10 mouse cellular contexts compared by ENCODE assay signal in the genomic region with DNA sequence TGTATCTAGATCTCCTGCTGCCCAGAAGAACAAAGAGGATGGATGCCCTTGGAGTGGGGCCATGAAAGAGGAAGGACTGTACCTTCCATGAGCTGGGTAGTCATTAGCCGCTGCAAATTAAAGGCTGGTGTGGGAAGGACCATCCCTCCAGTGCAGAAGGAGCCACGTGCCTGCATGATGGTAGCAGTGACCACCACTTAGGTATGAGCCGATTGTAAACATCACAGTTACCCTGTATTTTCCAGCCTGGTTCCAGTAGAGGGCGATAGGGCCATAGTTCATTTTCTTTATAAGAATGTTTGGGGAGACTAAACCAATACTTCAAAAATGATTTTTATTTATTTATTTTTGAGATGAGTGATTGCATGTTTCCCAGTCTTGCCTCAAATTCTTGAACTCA. TPM values are rescaled to one million over a fixed set of nuclear protein-coding genes. Genes with fewer than 3 reads are reported as not detected.
DNase-seq lines count a peak whose midpoint lies in the region; ATAC-seq and TF ChIP-seq lines count a peak whose summit lies in the region.
"Had no signal": no experiment of that assay in that cellular context is flagged by ENCODE, and none has a peak within 500 bp of the region (broad histone marks: within the 10 kb centered on the region; RNA-seq: fewer than 3 reads in every experiment).

No protein-coding gene starts in this region.

- TF ChIP-seq POLR2A in lung, adult 2 months (IDR thresholded peaks at IDR 0.05; ENCODE audit: borderline replicate concordance, extremely low read depth, low read depth, low read length), result no peak
- TF ChIP-seq POLR2A in MEL (IDR thresholded peaks at IDR 0.05; ENCODE audit: control insufficient read depth in 1 of 2, insufficient read depth in 1 of 2, low read depth in 1 of 2, low read length in 2 of 2, poor library complexity in 1 of 2), result no peak

- no peak for TF ChIP-seq RAD21 in MEL (IDR thresholded peaks at IDR 0.05; ENCODE audit: low read depth, low read length)

- H3K79me2 ChIP-seq in MEL (ENCODE audit: control insufficient read depth, insufficient read depth, low read length, poor library complexity), result no peaks in the 10 kb centered on the region

- H3K36me3 ChIP-seq in MEL (ENCODE audit: control insufficient read depth in 1 of 2, insufficient read depth in 2 of 2, low read length in 2 of 2), result peaks cover 0 to 3% of the 10 kb centered on the region in 2 experiments; a peak in 2 of 4 replicates
- H3K36me3 ChIP-seq in midbrain, postnatal 0 days (ENCODE audit: insufficient read depth, low read length), result peaks cover 15% of the 10 kb centered on the region

- ATAC-seq in midbrain, postnatal 0 days (ENCODE audit: low FRiP score), result peak; percentile 50; the same call in 1 of the 2 replicates
- ATAC-seq in inflammation-experienced regulatory T-cells, adult 6 months, result no peak
- no peak for ATAC-seq in erythroid progenitor cell, adult 5-6 weeks (replicated peaks; ENCODE audit: low FRiP score, poor library complexity, severe bottlenecking)

- peak; percentile 18; the same call in 1 of the 2 replicates for TF ChIP-seq CTCF in lung, adult 2 months (IDR thresholded peaks at IDR 0.05; ENCODE audit: insufficient read depth, low read length)
- peak; percentile 2 to 42 (median 28); a peak in 4 of 6 replicates for TF ChIP-seq CTCF in MEL (IDR thresholded peaks at IDR 0.05 in 2 of 3, conservative IDR thresholded peaks at IDR 0.05 in 1 of 3; ENCODE audit: control insufficient read depth in 1 of 3, insufficient read depth in 1 of 3, low read depth in 2 of 3, low read length in 3 of 3, poor library complexity in 1 of 3, severe bottlenecking in 1 of 3)
- peak; percentile 79 for TF ChIP-seq CTCF in midbrain, postnatal 0 days (IDR thresholded peaks at IDR 0.05)

- H3K27ac ChIP-seq in MEL (ENCODE audit: control insufficient read depth, low read depth, low read length), result no peak overlapping the region
- no peak overlapping the region for H3K27ac ChIP-seq in midbrain, postnatal 0 days (ENCODE audit: low read depth, low read length)

- H3K4me3 ChIP-seq in lung, adult 2 months (replicated peaks; ENCODE audit: extremely low read depth, low read depth, low read length), result no peak overlapping the region
- H3K4me3 ChIP-seq in MEL (ENCODE audit: control insufficient read depth in 1 of 2, insufficient read depth in 1 of 2, low read depth in 2 of 2, low read length in 2 of 2), result no peak overlapping the region
- H3K4me3 ChIP-seq in midbrain, postnatal 0 days (ENCODE audit: low read depth, low read length), result no peak overlapping the region
- H3K4me3 ChIP-seq: myocyte had no signal

- H3K27me3 ChIP-seq in MEL (ENCODE audit: control insufficient read depth in 1 of 2, insufficient read depth in 2 of 2, low read length in 2 of 2), result no peaks in the 10 kb centered on the region
- H3K27me3 ChIP-seq in midbrain, postnatal 0 days (ENCODE audit: insufficient read depth, low read length), result no peaks in the 10 kb centered on the region

- no peak for TF ChIP-seq EP300 in MEL (IDR thresholded peaks at IDR 0.05; ENCODE audit: low read depth in 1 of 2, low read length in 2 of 2)

- no peak overlapping the region for H3K9ac ChIP-seq in MEL (ENCODE audit: control insufficient read depth, low read depth, low read length, poor library complexity, severe bottlenecking)
- H3K9ac ChIP-seq in midbrain, postnatal 0 days (replicated peaks; ENCODE audit: low read length, poor library complexity, severe bottlenecking), result no peak overlapping the region

- 44% methylated on average over 4 of the region's 4 CpGs for WGBS in lung, adult 2 months
- WGBS in midbrain, postnatal 0 days, result 23% methylated on average over 4 of the region's 4 CpGs

- no peaks in the 10 kb centered on the region for H3K4me1 ChIP-seq in lung, adult 2 months (ENCODE audit: control insufficient read depth, insufficient read depth, low read length)
- no peaks in the 10 kb centered on the region for H3K4me1 ChIP-seq in MEL (ENCODE audit: control insufficient read depth in 1 of 2, insufficient read depth in 2 of 2, low read length in 2 of 2)
- no peaks in the 10 kb centered on the region for H3K4me1 ChIP-seq in midbrain, postnatal 0 days (ENCODE audit: insufficient read depth, low read length)

- H3K4me2 ChIP-seq in midbrain, postnatal 0 days (ENCODE audit: low read depth, low read length, poor library complexity, severe bottlenecking), result no peak overlapping the region

- H3K9me3 ChIP-seq in MEL (replicated peaks; ENCODE audit: insufficient read depth, low read length), result no peaks in the 10 kb centered on the region
- H3K9me3 ChIP-seq in midbrain, postnatal 0 days (ENCODE audit: low read length), result no peaks in the 10 kb centered on the region

- DNase-seq in lung, adult 2 months, result no peak
- no peak for DNase-seq in lung, adult 18-20 months
- DNase-seq in MEL (ENCODE audit: low read depth, low spot score), result peak; percentile 24
- DNase-seq in embryo, embryonic 10.5 days (ENCODE audit: low spot score), result peak; percentile 59
- peak; percentile 72 for DNase-seq in midbrain, postnatal 0 days (ENCODE audit: low spot score)
- DNase-seq in left cerebral cortex, adult 9 months (ENCODE audit: low spot score in 2 of 2), result no peak
- DNase-seq: cerebellum, adult 8-10 months had no signal

TF ChIP-seq in MEL, 35 proteins besides CTCF, POLR2A, EP300 and RAD21:
- no peak for TF ChIP-seq USF1 (IDR thresholded peaks at IDR 0.05; ENCODE audit: low read depth, low read length)
- no peak for TF ChIP-seq ZMIZ1 (IDR thresholded peaks at IDR 0.05; ENCODE audit: low read depth, low read length)
- no peak for TF ChIP-seq MAX (IDR thresholded peaks at IDR 0.05; ENCODE audit: low read length)
- TF ChIP-seq USF2 (IDR thresholded peaks at IDR 0.05; ENCODE audit: borderline replicate concordance in 1 of 2, insufficient read depth in 1 of 2, low read depth in 1 of 2, low read length in 2 of 2), result no peak
- no peak for TF ChIP-seq GATA1 (IDR thresholded peaks at IDR 0.05; ENCODE audit: low read depth, low read length)
- no peak for TF ChIP-seq E2F4 (IDR thresholded peaks at IDR 0.05; ENCODE audit: borderline replicate concordance, low read depth, low read length)
- TF ChIP-seq RCOR1 (IDR thresholded peaks at IDR 0.05; ENCODE audit: low read depth, low read length), result no peak
- no peak for TF ChIP-seq TAL1 (IDR thresholded peaks at IDR 0.05; ENCODE audit: low read length)
- no peak for TF ChIP-seq TBP (IDR thresholded peaks at IDR 0.05; ENCODE audit: low read depth, low read length)
- TF ChIP-seq MEF2A (IDR thresholded peaks at IDR 0.05; ENCODE audit: extremely low read depth, insufficient replicate concordance, low read depth, low read length, poor library complexity, severe bottlenecking), result no peak
- no peak for TF ChIP-seq POLR2AphosphoS2 (IDR thresholded peaks at IDR 0.05; ENCODE audit: low read length)
- TF ChIP-seq BHLHE40 (IDR thresholded peaks at IDR 0.05; ENCODE audit: borderline replicate concordance, low read depth, low read length), result no peak
- TF ChIP-seq TCF12 (IDR thresholded peaks at IDR 0.05; ENCODE audit: low read depth, low read length), result no peak
- no peak for TF ChIP-seq NELFE (IDR thresholded peaks at IDR 0.05; ENCODE audit: low read depth, low read length)

RNA-seq across cellular contexts. Expression of a gene that starts 27.5 kb away (rescaled TPM):
- 2.9 and 3.1 TPM in 2 replicates for polyA plus RNA-seq in lung, adult 2 months (2012; rRNA removed)
- total RNA-seq in MEL (2012; rRNA removed), result 0.08 TPM in 1 of 2 replicates, not detected in the other
- under 1 TPM in 1 of 2 experiments, not detected in 1; 0.03 TPM for polyA plus RNA-seq in MEL (2012; ENCODE audit: insufficient read depth in 1 of 2, insufficient read length in 2 of 2, low read depth in 1 of 2, low replicate concordance in 2 of 2, missing spikeins in 1 of 2)
- total RNA-seq in midbrain, postnatal 0 days (2014; rRNA removed), result 53.8 and 57.1 TPM in 2 replicates
- polyA plus RNA-seq in midbrain, postnatal 0 days (2015; fragmentation: Nextera tagmentation; extraction: Ambion mirVana), result 11.4 and 12.9 TPM in 2 replicates
- polyA plus RNA-seq in inflammation-experienced regulatory T-cells, adult 6 months (2017; shearing (Covaris generic)), result 10 to 100 TPM; 14.0 to 48.5 (median 47.5) TPM
- 2.5 TPM in 1 of 2 replicates, not detected in the other for total RNA-seq in erythroid progenitor cell, adult 5-6 weeks (2015; ENCODE audit: low replicate concordance)
- total RNA-seq in erythroid progenitor cell, adult 5-6 weeks (2017; ENCODE audit: low replicate concordance), result 1.1 and 2.7 TPM in 2 replicates

Comparison
In these comparisons a context has a peak if more than half of its experiments do, and no peak if none do; other contexts are left out.
1. DNase-seq: peak in MEL (single experiment), embryo, embryonic 10.5 days (single experiment) and midbrain, postnatal 0 days (single experiment); none in lung, adult 2 months (single experiment), lung, adult 18-20 months (0 of 2) and left cerebral cortex, adult 9 months (0 of 2).
2. CTCF ChIP-seq: peak in every context shown above with its lines; median percentile 79 in midbrain, postnatal 0 days; 28 in MEL; 18 in lung, adult 2 months.